Mouse (Mus musculus): ENCODE measurements around the gene Col5a1.

DNA sequence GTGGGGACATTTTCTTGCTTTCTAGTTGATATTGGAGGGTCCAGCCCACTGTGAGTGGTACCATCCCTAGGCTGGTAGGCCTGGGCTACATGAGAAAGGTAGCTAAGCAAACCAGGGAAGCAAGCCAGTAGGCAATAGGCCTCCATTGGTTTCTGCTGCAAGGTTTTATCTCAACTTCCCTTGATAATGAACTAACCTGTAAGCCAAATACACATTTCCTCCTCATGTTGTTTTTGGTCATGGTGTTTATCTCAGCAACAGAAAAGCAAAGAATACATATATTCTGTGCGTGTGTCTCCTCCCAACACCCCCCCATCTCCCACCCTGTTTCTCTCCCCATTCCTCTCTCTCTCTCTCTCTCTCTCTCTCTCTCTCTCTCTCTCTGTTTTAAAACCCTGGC is 173.7 kb downstream of the Col5a1 start:
- TF ChIP-seq GATA1 (IDR thresholded peaks at IDR 0.05; ENCODE audit: borderline replicate concordance, low read length) (no peak), FLI1 (IDR thresholded peaks at IDR 0.05; ENCODE audit: low read length) (no peak)

Measured in megakaryocyte, embryonic 14.5 days (primary cell).